Mouse (Mus musculus) effector memory CD4-positive, alpha-beta T cell, adult 7 months (primary cell): Measurements from ENCODE around the gene Olfr593. TPM values are rescaled to one million over a fixed set of nuclear protein-coding genes. Genes with fewer than 3 reads are reported as not detected.

Experiments used
- polyA plus RNA-seq: library from polyadenylated mRNA; unstranded; fragments of 100-300 nt; shearing (Covaris generic); gene quantifications from one replicate; pipeline ENCODE4 v1.2.1, GENCODE M21; 2017

Gene Olfr593
- not detected for polyA plus RNA-seq

DNA sequence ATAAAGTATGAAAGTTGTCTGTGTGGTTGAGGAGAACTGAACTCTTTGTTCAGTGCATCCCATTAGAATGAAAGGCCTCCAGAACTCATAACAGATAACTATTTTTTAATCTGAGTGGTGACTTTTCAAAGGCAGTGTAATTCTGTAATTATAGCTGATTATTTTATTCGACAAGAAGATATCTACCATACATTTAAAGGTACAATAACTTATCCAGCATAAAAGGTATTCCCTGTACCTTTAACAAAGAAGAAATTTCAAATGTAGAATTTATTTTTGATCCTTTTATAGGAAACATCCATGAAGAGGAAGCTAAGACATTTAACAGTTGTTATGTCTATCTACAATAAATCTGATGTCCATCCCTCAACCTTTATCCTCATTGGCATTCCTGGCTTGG lies at the start of gene Olfr593:
Olfr593 (plus strand) TSS at position 301 of the 400 bp plus-strand sequence.

DNA sequence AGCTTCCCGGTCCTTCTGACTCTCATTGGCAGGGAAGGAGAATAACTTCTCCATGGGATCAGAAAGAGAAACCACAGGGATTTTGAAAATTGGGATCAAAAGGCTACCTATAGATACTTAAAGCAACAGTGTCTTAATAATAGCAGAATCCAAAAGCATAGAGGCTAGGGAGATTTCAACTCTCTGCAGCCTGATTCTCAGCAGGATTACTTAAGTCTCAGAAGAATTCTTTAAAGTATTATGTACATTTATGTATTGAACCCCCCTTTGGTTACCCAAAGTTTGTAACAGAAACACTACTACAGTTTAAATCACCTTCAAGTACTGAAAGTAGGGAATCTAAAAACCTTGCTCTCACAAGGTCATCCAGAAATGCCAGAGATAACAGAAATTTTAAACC lies 33.4 kb upstream of the Olfr593 start, which contains the start of gene Olfr591:
Olfr591 (minus strand) TSS at position 101 of the 400 bp plus-strand sequence.

DNA sequence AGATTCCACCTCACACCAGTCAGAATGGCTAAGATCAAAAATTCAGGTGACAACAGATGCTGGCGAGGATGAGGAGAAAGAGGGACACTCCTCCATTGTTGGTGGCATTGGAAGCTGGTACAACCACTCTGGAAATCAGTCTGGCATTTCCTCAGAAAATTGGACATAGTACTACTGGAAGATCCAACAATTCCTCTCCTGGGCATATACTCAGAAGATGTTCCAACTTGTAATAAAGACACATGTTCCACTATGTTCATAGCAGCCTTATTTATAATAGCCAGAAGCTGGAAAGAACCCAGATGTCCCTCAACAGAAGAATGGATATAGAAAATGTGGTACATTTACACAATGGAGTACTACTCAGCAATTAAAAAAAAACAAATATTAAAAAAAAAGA lies 27.2 kb upstream of the Olfr593 start, which contains the start of gene Olfr592:
Olfr592 (plus strand) TSS at position 301 of the 400 bp plus-strand sequence.

DNA sequence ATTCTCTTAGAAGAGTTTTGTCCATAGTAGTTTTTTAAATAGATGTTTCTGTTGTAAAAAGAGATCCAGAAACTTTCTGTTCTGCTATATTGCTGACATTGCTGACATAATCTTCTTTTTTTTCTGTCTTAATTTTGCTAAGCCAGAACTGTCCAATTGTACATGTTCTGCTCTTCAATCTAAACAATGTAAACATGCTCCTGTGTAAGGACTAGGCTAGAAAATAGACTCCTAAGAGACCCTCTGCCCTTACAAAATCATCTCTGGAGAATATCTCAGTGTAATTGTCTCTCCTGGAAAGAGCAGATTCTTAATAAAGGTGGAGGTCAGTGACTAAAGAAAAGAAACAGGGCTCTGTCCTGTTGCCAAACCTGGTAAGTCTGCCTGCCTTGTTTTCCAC lies 5.0 kb downstream of the Olfr593 start, which contains the start of gene Olfr594:
Olfr594 (plus strand) TSS at position 301 of the 400 bp plus-strand sequence.

DNA sequence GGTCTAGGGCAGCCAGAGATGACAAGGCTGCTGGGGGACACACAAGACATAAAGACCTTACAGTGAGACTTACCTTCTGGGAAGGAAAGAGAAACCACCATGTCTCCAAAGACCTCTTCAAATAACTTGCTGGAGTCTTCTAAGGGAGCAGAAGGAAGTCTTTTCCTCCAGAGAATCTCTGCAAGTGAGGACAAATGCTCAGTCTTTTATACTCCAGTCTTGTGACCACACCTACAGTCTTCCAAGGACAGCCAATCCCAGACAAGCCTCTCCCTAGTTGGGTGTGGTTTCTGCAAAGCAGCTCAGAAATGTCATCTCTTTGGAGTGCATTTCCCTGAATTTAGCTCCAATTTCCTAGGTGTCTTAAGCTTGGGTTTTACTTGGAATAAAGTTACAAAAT lies 40.7 kb downstream of the Olfr593 start, which contains the start of gene Usp17ld:
Usp17ld (minus strand) TSS at position 101 of the 400 bp plus-strand sequence.

Other genes starting within 250 kb of the Olfr593 start
- gene Olfr576, start 249.2 kb upstream of the Olfr593 start, polyA plus RNA-seq: not detected
- gene Olfr577, start 235.9 kb upstream of the Olfr593 start, polyA plus RNA-seq: 0.20 TPM
- not detected for gene Olfr578, start 222.5 kb upstream of the Olfr593 start, polyA plus RNA-seq
- not detected for gene Olfr582, start 173.8 kb upstream of the Olfr593 start, polyA plus RNA-seq
- gene Olfr583, start 160.6 kb upstream of the Olfr593 start, polyA plus RNA-seq: not detected
- not detected for gene Olfr584, start 130.0 kb upstream of the Olfr593 start, polyA plus RNA-seq
- not detected for gene Olfr585, start 114.1 kb upstream of the Olfr593 start, polyA plus RNA-seq
- gene Olfr586, start 86.2 kb upstream of the Olfr593 start, polyA plus RNA-seq: not detected
- not detected for gene Olfr588-ps1, start 71.0 kb upstream of the Olfr593 start, polyA plus RNA-seq
- not detected for gene Olfr589, start 55.5 kb upstream of the Olfr593 start, polyA plus RNA-seq
- 0.07 TPM for gene Olfr591, start 33.5 kb upstream of the Olfr593 start, polyA plus RNA-seq
- not detected for gene Olfr592, start 27.1 kb upstream of the Olfr593 start, polyA plus RNA-seq
- gene Olfr594, start 5.1 kb downstream of the Olfr593 start, polyA plus RNA-seq: 0.27 TPM
- not detected for gene Usp17ld, start 40.6 kb downstream of the Olfr593 start, polyA plus RNA-seq
- not detected for gene Olfr596, start 93.8 kb downstream of the Olfr593 start, polyA plus RNA-seq
- gene Olfr597, start 104.5 kb downstream of the Olfr593 start, polyA plus RNA-seq: not detected
- gene Olfr598, start 111.7 kb downstream of the Olfr593 start, polyA plus RNA-seq: not detected
- not detected for gene Olfr599, start 124.1 kb downstream of the Olfr593 start, polyA plus RNA-seq
- gene Olfr600, start 137.8 kb downstream of the Olfr593 start, polyA plus RNA-seq: not detected
- not detected for gene Olfr601, start 150.8 kb downstream of the Olfr593 start, polyA plus RNA-seq
- not detected for gene Olfr603, start 174.3 kb downstream of the Olfr593 start, polyA plus RNA-seq
- not detected for gene Usp17lc, start 203.2 kb downstream of the Olfr593 start, polyA plus RNA-seq
- gene Olfr605, start 233.6 kb downstream of the Olfr593 start, polyA plus RNA-seq: not detected
- not detected for gene Olfr606, start 237.2 kb downstream of the Olfr593 start, polyA plus RNA-seq